Mouse (Mus musculus): ENCODE data around the gene Rpusd4. TPM values are rescaled to one million over a fixed set of nuclear protein-coding genes. Genes with fewer than 3 reads are reported as not detected.

Rpusd4 gene
- 10 to 100 TPM; 10.1 to 11.9 TPM for total RNA-seq (2021)

GRCm38 (mm10) chr9:35267146-35267975 lies at the start of gene Rpusd4, which contains the start of gene Fam118b:
Rpusd4 (plus strand) TSS chr9:35267865.
Fam118b (minus strand) TSS chr9:35267805.
- intact Hi-C loops (cut with DNase I) = no loop called here
- peak; percentile 90 to 94 for DNase-seq

DNA sequence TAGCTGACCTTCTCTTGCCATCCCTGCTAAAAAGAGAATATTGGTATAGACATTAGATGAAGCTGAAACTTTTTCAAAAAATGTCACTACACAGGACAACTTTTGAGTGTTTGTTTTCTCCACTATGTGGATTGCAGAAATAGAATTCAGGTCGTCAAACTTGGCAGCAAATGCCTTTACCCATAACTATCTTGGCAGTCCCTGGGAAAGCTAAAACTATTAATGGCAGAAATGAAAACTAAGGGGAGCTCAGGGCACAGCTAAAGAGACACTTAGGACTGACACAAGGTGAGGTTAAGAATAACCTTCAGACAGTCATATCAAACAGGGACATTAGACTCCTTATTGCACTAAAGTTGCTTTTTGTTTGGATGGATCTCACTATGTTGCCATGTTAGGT lies 49.7 kb upstream of the Rpusd4 start:
- intact Hi-C loops (cut with DNase I) = no loop called here
- DNase-seq = peak in 1 of 2 experiments; percentile 25

DNA sequence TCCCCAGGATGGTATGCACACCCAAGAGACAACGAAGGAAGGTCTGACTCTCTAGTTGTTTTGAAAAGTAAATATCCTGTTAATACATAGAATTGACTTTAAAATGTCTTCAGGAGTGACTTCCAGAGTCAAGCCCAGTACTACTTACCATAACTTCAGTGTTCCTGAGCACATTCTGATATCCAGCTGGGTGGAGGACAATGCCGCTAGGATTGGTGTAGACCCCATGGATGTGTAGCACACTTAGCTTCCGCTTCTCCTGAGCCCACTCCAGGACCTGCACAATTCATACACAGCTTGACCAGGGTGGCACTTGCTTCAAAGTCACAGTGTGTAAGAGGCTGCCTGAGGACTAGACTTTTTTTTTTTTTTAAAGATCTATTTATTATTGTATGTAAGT lies 44.2 kb upstream of the Rpusd4 start:
- no peak for DNase-seq
- intact Hi-C loops (cut with DNase I) = no loop called here

- DNase-seq = no peak
- intact Hi-C loops (cut with DNase I) = no loop called here
Measured at GRCm38 (mm10) chr9:35228671-35229070, 39.0 kb upstream of the Rpusd4 start.

DNA sequence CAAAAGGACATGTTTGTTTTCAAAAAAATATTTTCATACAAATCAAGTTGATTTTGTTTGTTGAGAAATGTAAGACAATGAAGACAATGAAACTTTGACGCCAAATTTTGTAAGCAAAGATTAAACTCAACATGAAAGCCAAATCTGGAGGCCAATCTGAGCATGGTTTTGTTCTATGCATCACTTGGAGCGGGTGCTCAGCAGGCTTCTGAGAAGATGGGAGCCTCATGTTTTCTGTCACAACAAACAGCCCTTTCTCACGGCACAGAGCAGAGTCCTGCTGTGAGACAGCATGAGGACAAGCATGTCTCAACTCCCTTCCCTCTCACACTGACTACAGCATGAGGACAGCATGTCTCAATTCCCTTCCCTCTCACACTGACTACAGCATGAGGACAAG lies 31.7 kb upstream of the Rpusd4 start:
- no peak for DNase-seq
- intact Hi-C loops (cut with DNase I) = no loop called here

- intact Hi-C loops (cut with DNase I) = no loop called here
- DNase-seq = no peak
Measured at GRCm38 (mm10) chr9:35238371-35238770, 29.3 kb upstream of the Rpusd4 start.

DNA sequence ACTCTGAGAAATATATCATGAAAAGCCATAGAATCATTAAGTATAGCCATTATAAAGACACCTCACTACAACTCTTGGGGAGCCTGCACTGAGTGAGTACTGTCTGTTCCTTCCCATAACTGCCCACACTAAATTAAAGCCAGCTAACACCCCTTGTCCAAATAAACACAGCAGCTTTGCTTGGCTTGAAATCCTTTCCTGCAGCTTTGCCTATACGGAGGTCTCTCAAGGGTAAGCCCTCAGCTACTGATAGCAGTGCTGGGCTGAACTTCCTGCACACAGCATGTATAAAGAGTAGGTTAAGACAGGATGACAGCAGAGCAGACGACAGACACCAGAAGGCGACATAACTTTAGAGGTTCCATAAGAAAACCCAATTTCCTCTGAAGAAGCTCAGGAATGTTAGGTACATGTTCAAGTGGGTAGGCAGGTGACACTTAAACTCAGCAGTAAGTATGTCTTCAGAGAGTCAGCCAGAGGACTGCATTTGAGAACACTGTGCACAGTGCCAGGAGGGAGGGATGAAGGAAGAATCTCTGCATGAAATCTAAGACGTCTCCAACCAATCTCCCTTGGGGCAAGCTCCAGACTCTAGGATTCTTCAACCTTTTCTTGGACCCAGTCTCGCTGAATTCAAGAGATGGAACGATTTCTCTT lies 28.6 kb upstream of the Rpusd4 start:
- intact Hi-C loops (cut with DNase I) = no loop called here

GRCm38 (mm10) chr9:35239734-35240133 lies 27.9 kb upstream of the Rpusd4 start:
- intact Hi-C loops (cut with DNase I) = no loop called here

More for the DNA sequence above, 28.6 kb upstream of the Rpusd4 start:
- no peak for DNase-seq

GRCm38 (mm10) chr9:35247405-35247804 lies 20.3 kb upstream of the Rpusd4 start:
- intact Hi-C loops (cut with DNase I) = no loop called here

More at GRCm38 (mm10) chr9:35239734-35240133, 27.9 kb upstream of the Rpusd4 start:
- DNase-seq = no peak

GRCm38 (mm10) chr9:35249476-35249875 lies 18.2 kb upstream of the Rpusd4 start:
- intact Hi-C loops (cut with DNase I) = no loop called here
- no peak for DNase-seq

More at GRCm38 (mm10) chr9:35247405-35247804, 20.3 kb upstream of the Rpusd4 start:
- DNase-seq = no peak

- DNase-seq = no peak
- intact Hi-C loops (cut with DNase I) = no loop called here
Measured at GRCm38 (mm10) chr9:35257365-35257764, 10.3 kb upstream of the Rpusd4 start.

- no peak for DNase-seq
- intact Hi-C loops (cut with DNase I) = no loop called here
Measured at GRCm38 (mm10) chr9:35262418-35262817, 5.2 kb upstream of the Rpusd4 start.

DNA sequence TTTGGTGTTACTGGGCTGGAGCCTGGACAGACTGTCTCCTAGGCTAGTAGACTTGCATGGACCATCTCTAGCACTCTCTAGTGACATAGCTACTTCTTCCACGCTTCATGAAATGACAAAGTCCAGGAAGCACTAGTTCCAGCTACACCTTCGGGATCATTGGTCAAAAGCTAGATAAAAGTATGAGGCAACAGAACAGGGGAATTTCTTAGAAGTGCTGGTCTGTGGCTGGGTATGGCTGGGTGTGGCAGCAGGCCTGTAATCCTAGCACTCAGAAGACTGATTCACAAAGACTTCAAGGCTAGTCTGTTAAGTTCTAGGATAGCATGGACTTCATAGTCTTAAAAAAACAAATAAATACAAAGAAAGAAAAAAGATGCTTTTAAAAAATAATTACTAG lies 4.2 kb upstream of the Rpusd4 start:
- no peak for DNase-seq
- intact Hi-C loops (cut with DNase I) = no loop called here

DNA sequence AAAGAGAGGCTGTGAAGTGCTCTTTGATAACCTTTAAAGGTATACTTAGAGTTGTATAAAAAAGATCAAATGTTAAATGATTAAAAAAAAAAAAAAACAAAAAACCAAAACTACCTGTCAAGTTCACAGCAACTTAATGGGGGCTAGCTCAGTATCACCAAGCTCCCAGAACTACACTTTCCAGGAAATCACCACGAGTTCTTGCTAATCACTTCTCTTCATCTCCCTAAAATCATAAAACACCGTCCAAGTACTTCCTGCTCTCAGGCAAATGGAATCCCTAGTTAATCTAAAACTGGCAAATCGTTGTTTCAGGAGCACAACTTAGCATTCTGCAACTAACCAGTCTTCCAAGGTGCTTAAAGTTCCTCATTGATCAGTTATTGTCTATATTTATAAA lies 3.2 kb upstream of the Rpusd4 start:
- intact Hi-C loops (cut with DNase I) = no loop called here
- no peak for DNase-seq

GRCm38 (mm10) chr9:35267976-35268715 lies 481 bp downstream of the Rpusd4 start:
- no peak for DNase-seq
- intact Hi-C loops (cut with DNase I) = loop anchor here (2.0 kb wide), 1 partner anchor 57 kb away; the partner anchor contains the start of gene Foxred1

DNA sequence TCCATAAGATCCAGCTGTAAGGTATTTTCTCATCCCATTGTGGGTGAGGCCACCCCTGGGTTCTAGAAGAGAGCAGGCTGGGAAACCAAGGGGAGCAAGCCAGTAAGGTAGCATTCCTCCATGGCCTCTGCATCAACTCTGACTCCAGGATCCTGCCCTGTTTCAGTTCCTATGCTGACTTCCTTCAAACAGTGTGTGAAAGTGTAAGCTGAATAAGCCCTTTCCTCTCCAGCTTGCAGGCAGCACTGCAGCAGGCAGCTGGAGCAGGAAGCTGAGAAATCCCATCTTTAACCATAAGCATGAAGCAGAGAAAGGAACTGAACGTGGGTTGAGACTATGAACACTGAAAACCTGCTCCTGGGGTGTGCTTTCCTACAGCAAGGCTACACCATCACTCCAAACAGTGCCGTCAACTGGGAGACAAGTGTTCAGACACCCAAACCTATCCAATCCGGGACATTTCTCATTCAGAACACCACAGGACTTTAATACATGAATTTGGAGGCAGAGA lies 10.2 kb downstream of the Rpusd4 start:
- no peak for DNase-seq
- intact Hi-C loops (cut with DNase I) = no loop called here

DNA sequence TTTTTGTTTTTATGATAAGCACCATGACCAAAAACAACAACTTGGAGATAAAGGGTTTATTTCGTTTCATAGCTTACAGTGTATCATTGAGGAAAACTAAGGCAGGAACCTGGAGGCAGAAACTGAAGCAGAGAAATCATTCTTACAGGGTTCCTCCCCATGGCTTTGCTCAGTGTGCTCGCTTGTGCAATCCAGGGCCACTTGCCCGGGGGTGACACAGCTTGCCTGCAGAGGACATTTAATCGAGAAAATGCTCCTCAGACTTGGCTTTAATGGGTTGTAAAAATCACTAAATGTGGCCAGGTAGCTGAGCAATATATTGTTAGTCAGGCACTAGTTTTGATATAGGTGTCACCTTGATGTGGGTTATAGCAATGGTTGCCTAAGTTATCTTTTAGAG lies 10.8 kb downstream of the Rpusd4 start:
- intact Hi-C loops (cut with DNase I) = no loop called here
- no peak for DNase-seq

GRCm38 (mm10) chr9:35282006-35282850 lies 14.6 kb downstream of the Rpusd4 start:
- peak; percentile 68 to 81 for DNase-seq
- intact Hi-C loops (cut with DNase I) = loop anchor here (1.0 to 5.0 kb wide), 3 partner anchors 140 to 259 kb away; partner anchors contain the start of gene Cdon

DNA sequence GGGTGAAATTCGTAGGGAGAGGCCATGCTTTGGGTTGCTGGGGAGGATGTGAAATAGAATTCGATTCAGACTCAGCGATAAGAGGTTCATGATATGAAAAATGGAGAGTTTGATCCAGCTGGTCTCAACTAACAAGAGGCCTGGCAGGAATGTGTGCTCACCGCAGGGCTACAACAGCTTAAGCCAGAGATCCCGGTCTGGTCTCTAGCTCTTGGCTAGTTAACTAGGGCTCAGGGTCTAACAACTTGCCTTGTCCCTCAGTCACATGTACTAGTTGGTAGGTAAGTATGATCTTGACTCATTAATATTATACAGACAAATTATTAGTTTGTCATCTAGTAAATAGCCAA lies 15.2 kb downstream of the Rpusd4 start:
- intact Hi-C loops (cut with DNase I) = loop anchor here (1.0 to 5.0 kb wide), 3 partner anchors 139 to 258 kb away; partner anchors contain the start of gene Cdon
- DNase-seq = no peak

All from heart, postnatal 10 days (tissue).